Mouse (Mus musculus) forebrain, embryonic 15.5 days (tissue): Measurements from ENCODE around the gene Bsn. TPM values are rescaled to one million over a fixed set of nuclear protein-coding genes. Genes with fewer than 3 reads are reported as not detected.

Source experiments
- ATAC-seq: fragments of 200-750 bp; cut with Nextera tagmentation; replicated peaks from 2 replicates; pipeline ENCODE4 v1.8.0; 2017; ENCODE audit warnings: mild to moderate bottlenecking, moderate TSS enrichment, moderate library complexity
- H3K27ac ChIP-seq: fragments of 300-500 bp; sonication (generic); replicated peaks from 2 replicates; pipeline ENCODE4 v1.5.1; 2015; ENCODE audit warnings: mild to moderate bottlenecking, inconsistent platforms
- H3K27me3 ChIP-seq: fragments of 300-500 bp; sonication (generic); 2 replicates; pipeline ENCODE4 v1.6.1; 2015; ENCODE audit warnings: inconsistent platforms
- H3K36me3 ChIP-seq: fragments of 300-500 bp; sonication (generic); 2 replicates; pipeline ENCODE4 v1.6.1; 2015; ENCODE audit warnings: mild to moderate bottlenecking, inconsistent platforms
- H3K4me1 ChIP-seq: fragments of 300-500 bp; sonication (generic); 2 replicates; pipeline ENCODE4 v1.6.1; 2015; ENCODE audit warnings: inconsistent platforms
- H3K4me2 ChIP-seq: fragments of 300-500 bp; sonication (generic); replicated peaks from 2 replicates; pipeline ENCODE4 v1.6.1; 2015; ENCODE audit warnings: mild to moderate bottlenecking, inconsistent platforms
- H3K4me3 ChIP-seq: fragments of 300-500 bp; sonication (generic); 2 replicates; pipeline ENCODE4 v1.5.1; 2015; ENCODE audit warnings: mild to moderate bottlenecking, inconsistent platforms
- H3K9ac ChIP-seq: fragments of 300-500 bp; sonication (generic); replicated peaks from 2 replicates; pipeline ENCODE4 v1.6.1; 2015; ENCODE audit warnings: mild to moderate bottlenecking, inconsistent platforms
- H3K9me3 ChIP-seq: fragments of 300-500 bp; sonication (generic); 2 replicates; pipeline ENCODE4 v1.6.1; 2016; ENCODE audit warnings: inconsistent platforms
- WGBS: fragments of 180-500 bp; shearing (Covaris S2); methylation state at CpG from one replicate; pipeline ENCODE4 v1.1.7; 2015; ENCODE audit warnings: mixed read lengths; 5-methylcytosine and 5-hydroxymethylcytosine counted together
- polyA plus RNA-seq: library from polyadenylated mRNA; unstranded; fragments of >200 nt; fragmentation: Nextera tagmentation; extraction: Ambion mirVana; gene quantifications from 2 replicates; pipeline ENCODE4 v1.2.1, GENCODE M21; 2015

The Bsn gene
- polyA plus RNA-seq, 1 experiment from 2014 or later, result 7.3 TPM

GRCm38 (mm10) chr9:108095949-108096712 lies 94.1 kb downstream of the Bsn start:
- Histone ChIP-seq H3K36me3 (peaks cover 15% of the 10 kb centered on the region; the same call in 1 of the 2 replicates), H3K27me3 (no peaks in the 10 kb centered on the region), H3K9ac (no peak overlapping the region), H3K4me2 (no peak overlapping the region), H3K27ac (no peak overlapping the region), H3K4me1 (peaks cover 17% of the 10 kb centered on the region), H3K9me3 (no peaks in the 10 kb centered on the region), H3K4me3 (no peak overlapping the region)
- ATAC-seq, result no peak
- WGBS, result 66% methylated on average over 10 of the region's 10 CpGs

GRCm38 (mm10) chr9:108095518-108095917 lies 94.7 kb downstream of the Bsn start:
- H3K36me3 ChIP-seq, result peaks cover 15% of the 10 kb centered on the region; the same call in 1 of the 2 replicates
- no peak for ATAC-seq
- peaks cover 17% of the 10 kb centered on the region for H3K4me1 ChIP-seq
- 11% methylated on average over 3 of the region's 3 CpGs for WGBS
- H3K27ac ChIP-seq, result no peak overlapping the region
- no peaks in the 10 kb centered on the region for H3K27me3 ChIP-seq
- peak overlapping the region; percentile 98 for H3K4me2 ChIP-seq
- no peaks in the 10 kb centered on the region for H3K9me3 ChIP-seq
- no peak overlapping the region for H3K9ac ChIP-seq
- peak overlapping the region; percentile 77 for H3K4me3 ChIP-seq

GRCm38 (mm10) chr9:108094998-108095411 lies 95.2 kb downstream of the Bsn start:
- ATAC-seq, result peak; percentile 18
- Histone ChIP-seq H3K9me3 (no peaks in the 10 kb centered on the region), H3K27ac (peak overlapping the region; percentile 83), H3K4me1 (peaks cover 17% of the 10 kb centered on the region), H3K4me2 (peak overlapping the region; percentile 98), H3K36me3 (peaks cover 20% of the 10 kb centered on the region; the same call in 1 of the 2 replicates), H3K27me3 (no peaks in the 10 kb centered on the region), H3K9ac (peak overlapping the region; percentile 68), H3K4me3 (peak overlapping the region; percentile 77)
- 0% methylated on average over 16 of the region's 16 CpGs for WGBS

GRCm38 (mm10) chr9:108094184-108094941 lies 95.8 kb downstream of the Bsn start, which contains the start of gene Apeh:
Apeh (minus strand) TSS chr9:108094606.
- Histone ChIP-seq H3K4me1 (peaks cover 17% of the 10 kb centered on the region), H3K27ac (peak within 1 kb of the TSS; percentile 83), H3K4me2 (peak within 1 kb of the TSS; percentile 98), H3K4me3 (peak within 1 kb of the TSS; percentile 77), H3K36me3 (peaks cover 27% of the 10 kb centered on the region), H3K27me3 (no peaks in the 10 kb centered on the region), H3K9me3 (no peaks in the 10 kb centered on the region), H3K9ac (peak within 1 kb of the TSS; percentile 68)
- WGBS, result 0% methylated on average over 50 of the region's 52 CpGs
- ATAC-seq, result peak; percentile 94

- Histone ChIP-seq H3K9me3 (no peaks in the 10 kb centered on the region), H3K36me3 (peaks cover 33% of the 10 kb centered on the region), H3K9ac (peak overlapping the region; percentile 68; the same call in 1 of the 2 replicates), H3K4me1 (peaks cover 17% of the 10 kb centered on the region), H3K4me3 (peak overlapping the region; percentile 77), H3K27ac (peak overlapping the region; percentile 83; the same call in 1 of the 2 replicates), H3K4me2 (peak overlapping the region; percentile 98), H3K27me3 (no peaks in the 10 kb centered on the region)
- no peak for ATAC-seq
- WGBS, result 68% methylated on average over 10 of the region's 10 CpGs
Measured at GRCm38 (mm10) chr9:108093586-108093985, 96.6 kb downstream of the Bsn start.

- Histone ChIP-seq H3K4me3 (no peak overlapping the region), H3K36me3 (peaks cover 50% of the 10 kb centered on the region), H3K4me2 (no peak overlapping the region), H3K9me3 (no peaks in the 10 kb centered on the region), H3K27me3 (no peaks in the 10 kb centered on the region), H3K9ac (no peak overlapping the region), H3K27ac (no peak overlapping the region), H3K4me1 (peaks cover 17% of the 10 kb centered on the region)
- ATAC-seq, result no peak
- WGBS, result 97% methylated on average over 7 of the region's 7 CpGs
Measured at GRCm38 (mm10) chr9:108090611-108091120, 99.5 kb downstream of the Bsn start.

GRCm38 (mm10) chr9:108085261-108085660 lies 104.9 kb downstream of the Bsn start:
- no peak for ATAC-seq
- 95% methylated on average over 4 of the region's 4 CpGs for WGBS
- H3K36me3 ChIP-seq, result peaks cover 48% of the 10 kb centered on the region

GRCm38 (mm10) chr9:108083561-108083960 lies 106.6 kb downstream of the Bsn start:
- no peak overlapping the region for H3K4me2 ChIP-seq
- peaks cover 34% of the 10 kb centered on the region for H3K27me3 ChIP-seq
- ATAC-seq, result no peak
- peaks cover 10% of the 10 kb centered on the region for H3K4me1 ChIP-seq
- H3K36me3 ChIP-seq, result peaks cover 32% of the 10 kb centered on the region
- H3K27ac ChIP-seq, result no peak overlapping the region
- no peaks in the 10 kb centered on the region for H3K9me3 ChIP-seq
- 86% methylated on average over 6 of the region's 6 CpGs for WGBS
- no peak overlapping the region for H3K4me3 ChIP-seq
- H3K9ac ChIP-seq, result no peak overlapping the region

More at GRCm38 (mm10) chr9:108085261-108085660, 104.9 kb downstream of the Bsn start:
- H3K9me3 ChIP-seq, result no peaks in the 10 kb centered on the region
- no peak overlapping the region for H3K9ac ChIP-seq
- H3K27me3 ChIP-seq, result peaks cover 34% of the 10 kb centered on the region
- H3K27ac ChIP-seq, result no peak overlapping the region
- no peak overlapping the region for H3K4me2 ChIP-seq
- H3K4me3 ChIP-seq, result no peak overlapping the region
- H3K4me1 ChIP-seq, result 0 out of 2 replicates have a peak, but pooled peaks cover 3% of the 10 kb centered on the region

- peak within 1 kb of the TSS; percentile 8; the same call in 1 of the 2 replicates for H3K4me3 ChIP-seq
- no peaks in the 10 kb centered on the region for H3K9me3 ChIP-seq
- H3K27ac ChIP-seq, result no peak within 1 kb of the TSS
- 32% methylated on average over 12 of the region's 12 CpGs for WGBS
- H3K4me1 ChIP-seq, result peaks cover 16% of the 10 kb centered on the region
- no peak within 1 kb of the TSS for H3K9ac ChIP-seq
- H3K27me3 ChIP-seq, result peaks cover 34% of the 10 kb centered on the region
- H3K4me2 ChIP-seq, result no peak within 1 kb of the TSS
- ATAC-seq, result no peak
- peaks cover 31% of the 10 kb centered on the region for H3K36me3 ChIP-seq
Measured at GRCm38 (mm10) chr9:108082988-108083431, 107.2 kb downstream of the Bsn start, which contains the start of gene Rnf123. Rnf123 (minus strand) TSS chr9:108083346.

GRCm38 (mm10) chr9:108082549-108082948 lies 107.6 kb downstream of the Bsn start:
- WGBS, result 5% methylated on average over 19 of the region's 19 CpGs
- peaks cover 34% of the 10 kb centered on the region for H3K27me3 ChIP-seq
- no peaks in the 10 kb centered on the region for H3K9me3 ChIP-seq
- peaks cover 27% of the 10 kb centered on the region for H3K36me3 ChIP-seq
- no peak overlapping the region for H3K27ac ChIP-seq
- peaks cover 20% of the 10 kb centered on the region for H3K4me1 ChIP-seq
- no peak for ATAC-seq
- no peak overlapping the region for H3K4me2 ChIP-seq
- H3K9ac ChIP-seq, result no peak overlapping the region
- H3K4me3 ChIP-seq, result peak overlapping the region; percentile 8; the same call in 1 of the 2 replicates

GRCm38 (mm10) chr9:108080168-108080567 lies 110.0 kb downstream of the Bsn start, which contains the start of gene Mst1:
Mst1 (plus strand) TSS chr9:108080436.
- Histone ChIP-seq H3K4me3 (peak within 1 kb of the TSS; percentile 85), H3K4me1 (peaks cover 20% of the 10 kb centered on the region), H3K27me3 (peaks cover 34% of the 10 kb centered on the region), H3K9me3 (no peaks in the 10 kb centered on the region), H3K36me3 (peaks cover 7% of the 10 kb centered on the region), H3K4me2 (peak within 1 kb of the TSS; percentile 80), H3K9ac (peak within 1 kb of the TSS; percentile 91), H3K27ac (no peak within 1 kb of the TSS)
- ATAC-seq, result no peak
- 80% methylated on average over 5 of the region's 5 CpGs for WGBS
